Mouse (Mus musculus) mouse embryonic stem cell (cell line): ENCODE data around the gene C330021F23Rik.

Experiments used
- in situ Hi-C, 2 experiments: fragments of 300-500 bp; cut with MboI; formaldehyde crosslinking; loops; 1 replicate in 1 of 2; 3 replicates in 1 of 2; pipeline ENCODE4 v1.14.3; 2019 to 2020; ENCODE audit warnings: low sequenced_read_pairs in 2 of 2, low pct_unique_long_range_greater_than_20kb in 1 of 2, mixed read lengths in 1 of 2; ENCODE audit not compliant: unreplicated experiment in 1 of 2

C330021F23Rik gene

GRCm38 (mm10) chr8:3586452-3586851 is 18.7 kb downstream of the C330021F23Rik start:
- in situ Hi-C loops = no loop called here

GRCm38 (mm10) chr8:3586993-3587390 is 19.2 kb downstream of the C330021F23Rik start, which contains the start of gene Camsap3:
Camsap3 (plus strand) TSS chr8:3587293.
- in situ Hi-C loops = no loop called here

- in situ Hi-C loops = no loop called here
Observed at GRCm38 (mm10) chr8:3587391-3588257, 19.8 kb downstream of the C330021F23Rik start.

- in situ Hi-C loops = no loop called here
Observed at GRCm38 (mm10) chr8:3588258-3588633, 20.5 kb downstream of the C330021F23Rik start.

- in situ Hi-C loops = no loop called here
Observed at GRCm38 (mm10) chr8:3593470-3593869, 25.7 kb downstream of the C330021F23Rik start.

GRCm38 (mm10) chr8:3594466-3594865 is 26.7 kb downstream of the C330021F23Rik start:
- in situ Hi-C loops = no loop called here

GRCm38 (mm10) chr8:3598054-3598453 is 30.3 kb downstream of the C330021F23Rik start:
- in situ Hi-C loops = no loop called here

GRCm38 (mm10) chr8:3599219-3599618 is 31.4 kb downstream of the C330021F23Rik start:
- in situ Hi-C loops = no loop called here

GRCm38 (mm10) chr8:3600401-3600800 is 32.6 kb downstream of the C330021F23Rik start:
- in situ Hi-C loops = no loop called here

GRCm38 (mm10) chr8:3603439-3603838 is 35.6 kb downstream of the C330021F23Rik start:
- in situ Hi-C loops = no loop called here

- in situ Hi-C loops = no loop called here
Observed at GRCm38 (mm10) chr8:3606593-3606992, 38.8 kb downstream of the C330021F23Rik start.

- in situ Hi-C loops = no loop called here
Observed at GRCm38 (mm10) chr8:3607822-3608221, 40.0 kb downstream of the C330021F23Rik start.

GRCm38 (mm10) chr8:3609046-3609815 is 41.4 kb downstream of the C330021F23Rik start:
- in situ Hi-C loops = no loop called here

GRCm38 (mm10) chr8:3609816-3610150 is 42.0 kb downstream of the C330021F23Rik start:
- in situ Hi-C loops = no loop called here

GRCm38 (mm10) chr8:3621199-3621970 is 53.6 kb downstream of the C330021F23Rik start, which contains the start of the genes Xab2 and Pet100:
Xab2 (minus strand) TSS chr8:3621316.
Pet100 (plus strand) TSS chr8:3621548.
- in situ Hi-C loops = no loop called here

GRCm38 (mm10) chr8:3622119-3622518 is 54.3 kb downstream of the C330021F23Rik start:
- in situ Hi-C loops = no loop called here

- in situ Hi-C loops = no loop called here
Observed at GRCm38 (mm10) chr8:3625445-3625844, 57.7 kb downstream of the C330021F23Rik start, which contains the start of gene Pcp2. Pcp2 (minus strand) TSS chr8:3625545.

GRCm38 (mm10) chr8:3626971-3627370 is 59.2 kb downstream of the C330021F23Rik start:
- in situ Hi-C loops = no loop called here

- in situ Hi-C loops = no loop called here
Observed at GRCm38 (mm10) chr8:3628014-3628413, 60.2 kb downstream of the C330021F23Rik start.
